Comparison of ENCODE assay signal across 26 mouse cellular contexts in genomic region chr15:47196084-47196483, GRCm38 (mm10).
"Had no signal": no experiment of that assay in that cellular context is flagged by ENCODE, and none has a peak within 500 bp of the region (broad histone marks: within the 10 kb centered on the region; RNA-seq: fewer than 3 reads in every experiment).

No protein-coding gene starts in this region.

- ATAC-seq: hindbrain, embryonic 16.5 days; inflammation-experienced regulatory T-cells, adult 6 months; intestine, embryonic 15.5 days; intestine, postnatal 0 days; liver, embryonic 12.5 days had no signal

- H3K36me3 ChIP-seq: heart, embryonic 13.5 days; heart, embryonic 15.5 days; hindbrain, embryonic 13.5 days; intestine, embryonic 15.5 days; kidney, embryonic 15.5 days; limb, embryonic 13.5 days; limb, embryonic 15.5 days; liver, embryonic 12.5 days had no signal

- H3K4me2 ChIP-seq: heart, embryonic 11.5 days; heart, embryonic 13.5 days; heart, embryonic 15.5 days; hindbrain, embryonic 13.5 days; intestine, embryonic 15.5 days; kidney, embryonic 15.5 days; limb, embryonic 13.5 days; limb, embryonic 15.5 days; liver, embryonic 12.5 days had no signal

- H3K4me1 ChIP-seq: heart, embryonic 13.5 days; heart, embryonic 15.5 days; hindbrain, embryonic 13.5 days; intestine, embryonic 15.5 days; kidney, embryonic 15.5 days; limb, embryonic 13.5 days; limb, embryonic 15.5 days; liver, embryonic 12.5 days had no signal

- DNase-seq: gastrocnemius, postnatal 14 days; gastrocnemius, postnatal 36 days; heart, adult 18-20 months; heart, postnatal 14 days; heart, postnatal 36 days; kidney, adult 18-20 months; kidney, adult 8-10 months; kidney, postnatal 14 days; kidney, postnatal 36 days; layer of hippocampus, adult 9-11 months; layer of hippocampus, postnatal 36 days; left cerebral cortex, postnatal 4 days had no signal

- H3K4me3 ChIP-seq: heart, embryonic 13.5 days; heart, embryonic 15.5 days; hindbrain, embryonic 13.5 days; intestine, embryonic 15.5 days; kidney, embryonic 15.5 days; limb, embryonic 13.5 days; limb, embryonic 15.5 days; liver, embryonic 12.5 days had no signal

- H3K27me3 ChIP-seq: heart, embryonic 13.5 days; heart, embryonic 15.5 days; hindbrain, embryonic 13.5 days; intestine, embryonic 15.5 days; kidney, embryonic 15.5 days; limb, embryonic 13.5 days; limb, embryonic 15.5 days; liver, embryonic 12.5 days had no signal

- H3K9ac ChIP-seq: heart, embryonic 13.5 days; heart, embryonic 15.5 days; hindbrain, embryonic 13.5 days; intestine, embryonic 15.5 days; kidney, embryonic 15.5 days; limb, embryonic 13.5 days; limb, embryonic 15.5 days; liver, embryonic 12.5 days; liver, embryonic 14.5 days had no signal

- H3K9me3 ChIP-seq: heart, embryonic 13.5 days; heart, embryonic 15.5 days; hindbrain, embryonic 13.5 days; intestine, embryonic 15.5 days; kidney, embryonic 15.5 days; limb, embryonic 13.5 days; limb, embryonic 15.5 days; liver, embryonic 12.5 days had no signal

- H3K27ac ChIP-seq: heart, embryonic 13.5 days; heart, embryonic 15.5 days; hindbrain, embryonic 13.5 days; intestine, embryonic 15.5 days; kidney, embryonic 15.5 days; kidney, postnatal 0 days; limb, embryonic 13.5 days; limb, embryonic 15.5 days; liver, embryonic 12.5 days; liver, embryonic 14.5 days had no signal
